Mouse (Mus musculus) G1E (cell line): ENCODE measurements around the gene Gm21987. TPM values are rescaled to one million over a fixed set of nuclear protein-coding genes. Genes with fewer than 3 reads are reported as not detected.

Source experiments
- ATAC-seq: 2 replicates; pipeline ENCODE4 v1.8.0; 2016; ENCODE audit warnings: mild to moderate bottlenecking; ENCODE audit not compliant: insufficient number of reproducible peaks, poor library complexity, low FRiP score, severe bottlenecking; ENCODE audit errors: extremely low read depth
- DNase-seq: peaks from one replicate; pipeline ENCODE4 v3.0.0; 2012; ENCODE audit warnings: low spot score
- H3K27me3 ChIP-seq: 2 replicates; pipeline ENCODE4 v1.6.1; 2012; ENCODE audit warnings: mild to moderate bottlenecking, low read length, inconsistent platforms; ENCODE audit not compliant: insufficient read depth
- H3K36me3 ChIP-seq: replicated peaks from 2 replicates; pipeline ENCODE3; 2012; ENCODE audit warnings: mild to moderate bottlenecking, inconsistent platforms
- H3K4me1 ChIP-seq: 2 replicates; pipeline ENCODE4 v1.6.1; 2012; ENCODE audit warnings: low read depth, low read length, inconsistent platforms, mixed read lengths; ENCODE audit not compliant: insufficient read depth
- H3K4me3 ChIP-seq: 2 replicates; pipeline ENCODE4 v1.5.1; 2012; ENCODE audit warnings: low read depth, mild to moderate bottlenecking, inconsistent platforms, low read length, moderate library complexity, mixed read lengths
- H3K9me3 ChIP-seq: replicated peaks from 2 replicates; pipeline ENCODE4 v1.6.1; 2012; ENCODE audit warnings: inconsistent platforms
- CTCF ChIP-seq: IDR thresholded peaks from 2 replicates; pipeline ENCODE4 v1.5.1; 2012; ENCODE audit warnings: low read depth, low read length, inconsistent platforms, mixed read lengths
- GATA1 ChIP-seq: IDR thresholded peaks from 2 replicates; pipeline ENCODE4 v1.6.1; 2012; ENCODE audit warnings: borderline replicate concordance, low read length, inconsistent platforms, mixed read lengths
- GATA2 ChIP-seq: IDR thresholded peaks from 2 replicates; pipeline ENCODE4 v1.6.1; 2012; ENCODE audit warnings: low read depth, low read length, inconsistent platforms, borderline replicate concordance
- POLR2AphosphoS5 ChIP-seq: IDR thresholded peaks from 2 replicates; pipeline ENCODE4 v1.6.1; 2012; ENCODE audit warnings: low read depth, low read length, inconsistent platforms; ENCODE audit not compliant: insufficient replicate concordance
- TAL1 ChIP-seq: conservative IDR thresholded peaks from 2 replicates; pipeline ENCODE4 v1.6.1; 2012; ENCODE audit warnings: low read depth, low read length, inconsistent platforms, mixed read lengths
- polyA plus RNA-seq: library from polyadenylated mRNA; stranded (reverse); fragments of >175 nt; gene quantifications from 2 replicates; pipeline ENCODE4 v1.2.3, GENCODE M21; 2012
- total RNA-seq, 2 experiments: library from RNA; stranded (forward) in 1 of 2; stranded (reverse) in 1 of 2; fragments of 200-1000 nt in 1 of 2; fragments of >200 nt in 1 of 2; fragmentation: Nextera tagmentation in 1 of 2; gene quantifications; 2 replicates each; pipeline ENCODE4 v1.2.3; 2014 to 2017

The Gm21987 gene
- total and polyA plus RNA-seq, 3 experiments: 4.7 to 1,146 TPM; not detected in 1

- no peak for ATAC-seq
- Histone ChIP-seq H3K4me1 (peaks cover 63% of the 10 kb centered on the region), H3K27me3 (no peaks in the 10 kb centered on the region), H3K36me3 (no peaks in the 10 kb centered on the region), H3K9me3 (no peaks in the 10 kb centered on the region), H3K4me3 (no peak overlapping the region)
- no peak for DNase-seq
- TF ChIP-seq POLR2AphosphoS5 (no peak), TAL1 (no peak), GATA1 (no peak), CTCF (no peak)
These were observed 45.5 kb downstream of the Gm21987 start for GRCm38 (mm10) chr16:38392126-38392894.

DNA sequence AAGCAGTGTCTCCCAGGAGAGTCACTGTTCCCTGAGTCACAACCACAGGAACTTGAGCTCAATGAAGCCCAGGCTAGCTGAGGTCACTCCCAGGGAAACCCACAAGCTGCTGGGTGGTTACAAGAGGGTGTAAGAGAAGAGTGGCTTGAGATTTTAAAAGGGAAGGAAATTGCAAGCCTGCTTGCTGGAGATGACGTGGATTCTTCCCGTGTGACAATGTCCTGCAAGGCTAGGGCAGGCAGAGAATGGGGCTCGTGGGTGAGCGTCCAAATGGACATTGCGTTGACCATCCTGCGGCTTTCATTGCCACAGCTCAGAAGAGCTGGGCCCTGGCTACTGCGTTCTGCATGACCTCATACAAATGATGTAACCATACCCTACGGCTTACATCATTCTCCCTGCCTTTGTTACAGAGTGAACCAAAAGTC, 47.4 kb downstream of the Gm21987 start:
- DNase-seq (no peak), ATAC-seq (no peak)
- Histone ChIP-seq H3K9me3 (no peaks in the 10 kb centered on the region), H3K36me3 (no peaks in the 10 kb centered on the region), H3K27me3 (no peaks in the 10 kb centered on the region), H3K4me1 (peaks cover 64% of the 10 kb centered on the region), H3K4me3 (no peak overlapping the region)
- TF ChIP-seq TAL1 (no peak), POLR2AphosphoS5 (no peak), GATA1 (no peak), GATA2 (no peak), CTCF (no peak)

- ATAC-seq: no peak
- Histone ChIP-seq H3K36me3 (no peaks in the 10 kb centered on the region), H3K4me3 (no peak overlapping the region; the same call in 1 of the 2 replicates), H3K4me1 (peaks cover 65% of the 10 kb centered on the region), H3K27me3 (no peaks in the 10 kb centered on the region), H3K9me3 (no peaks in the 10 kb centered on the region)
- TF ChIP-seq TAL1: no peak
- no peak for TF ChIP-seq POLR2AphosphoS5
- TF ChIP-seq CTCF: no peak
- TF ChIP-seq GATA1: no peak
- TF ChIP-seq GATA2: no peak
- DNase-seq: no peak
These were observed 48.4 kb downstream of the Gm21987 start for GRCm38 (mm10) chr16:38395060-38395730.

DNA sequence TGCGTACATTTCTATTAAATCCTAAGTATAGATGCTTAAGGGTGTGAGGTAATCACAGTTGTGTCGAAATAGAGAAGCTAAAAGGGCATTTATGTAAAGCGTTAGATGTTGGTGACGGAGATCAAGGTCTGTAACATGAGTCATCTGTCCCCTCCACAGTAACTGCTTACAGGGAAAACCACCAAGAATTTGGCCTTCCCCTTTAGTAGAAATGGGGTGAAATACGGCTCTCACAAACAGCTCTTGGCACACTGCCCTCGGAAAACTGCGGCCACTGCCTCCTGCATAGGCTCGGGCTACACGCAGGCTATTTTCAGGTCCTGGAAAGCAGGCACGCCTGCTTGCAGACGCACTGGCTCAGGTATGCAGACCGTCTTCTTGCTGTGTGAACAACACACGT, 49.3 kb downstream of the Gm21987 start:
- no peak for ATAC-seq
- TF ChIP-seq CTCF (no peak), POLR2AphosphoS5 (no peak), GATA2 (no peak), TAL1 (no peak), GATA1 (no peak)
- Histone ChIP-seq H3K27me3 (no peaks in the 10 kb centered on the region), H3K4me3 (no peak overlapping the region), H3K9me3 (no peaks in the 10 kb centered on the region), H3K36me3 (no peaks in the 10 kb centered on the region), H3K4me1 (peaks cover 73% of the 10 kb centered on the region)
- DNase-seq: no peak

- Histone ChIP-seq H3K36me3 (no peaks in the 10 kb centered on the region), H3K4me1 (peaks cover 67% of the 10 kb centered on the region)
These were observed 51.4 kb downstream of the Gm21987 start for GRCm38 (mm10) chr16:38398266-38398665.

DNA sequence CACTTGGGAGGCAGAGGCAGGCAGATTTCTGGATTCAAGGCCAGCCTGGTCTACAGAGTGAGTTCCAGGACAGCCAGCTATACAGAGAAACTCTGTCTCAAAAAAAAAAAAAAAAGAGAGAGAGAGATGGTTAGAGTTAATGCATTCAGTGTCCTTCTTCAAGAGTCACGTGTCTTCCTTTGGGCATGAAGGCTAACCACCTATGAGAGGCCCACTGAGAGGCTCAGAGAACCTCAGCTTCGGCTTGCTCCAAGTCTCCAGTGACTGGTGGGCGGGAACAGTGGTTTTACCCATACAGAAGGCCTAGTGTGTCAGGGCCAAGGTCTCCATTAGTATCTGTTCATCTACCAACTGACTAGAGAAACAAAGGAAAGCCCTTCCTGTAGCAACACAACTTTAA, 52.2 kb downstream of the Gm21987 start:
- Histone ChIP-seq H3K36me3 (no peaks in the 10 kb centered on the region), H3K9me3 (no peaks in the 10 kb centered on the region), H3K27me3 (no peaks in the 10 kb centered on the region), H3K4me1 (peaks cover 67% of the 10 kb centered on the region), H3K4me3 (peak overlapping the region; percentile 2; the same call in 1 of the 2 replicates)
- TF ChIP-seq GATA1: no peak
- no peak for TF ChIP-seq CTCF
- TF ChIP-seq GATA2: no peak
- no peak for TF ChIP-seq TAL1
- TF ChIP-seq POLR2AphosphoS5: no peak
- DNase-seq: peak; percentile 18
- peak; percentile 69 for ATAC-seq

More at GRCm38 (mm10) chr16:38398266-38398665, 51.4 kb downstream of the Gm21987 start:
- no peak overlapping the region for H3K4me3 ChIP-seq
- ATAC-seq (no peak), DNase-seq (no peak)
- H3K9me3 ChIP-seq: no peaks in the 10 kb centered on the region
- TF ChIP-seq POLR2AphosphoS5 (no peak), GATA2 (no peak), TAL1 (no peak), CTCF (no peak), GATA1 (no peak)
- H3K27me3 ChIP-seq: no peaks in the 10 kb centered on the region
